In the genomic region with DNA sequence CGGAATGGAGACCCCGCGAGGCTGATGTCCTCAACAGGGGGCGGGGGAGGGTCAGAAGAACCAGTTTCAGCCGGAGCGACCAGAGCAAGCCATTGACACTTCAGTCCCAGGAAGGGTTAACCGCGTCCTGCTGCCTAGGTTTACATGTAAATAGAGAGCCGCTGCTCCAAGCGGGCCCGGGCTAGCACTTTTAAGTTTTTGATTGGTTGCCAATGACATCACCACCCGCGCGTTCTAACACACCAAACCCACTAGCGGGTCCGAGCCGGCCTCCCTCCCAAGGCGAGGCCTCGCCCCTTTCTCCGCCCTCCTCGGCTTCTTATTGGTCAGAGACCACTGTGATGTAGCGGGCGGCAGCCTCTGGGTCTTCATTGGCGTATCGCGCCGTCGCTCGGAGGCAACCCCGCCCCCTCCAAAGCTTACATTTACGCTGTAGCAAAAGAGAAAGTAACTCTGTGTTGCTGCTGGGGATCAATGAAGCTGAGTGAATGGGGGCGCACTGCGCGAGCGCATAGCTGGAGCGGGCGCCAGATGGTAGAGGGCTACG, we compare ENCODE assay signal across 8 mouse cellular contexts. TPM values are rescaled to one million over a fixed set of nuclear protein-coding genes. Genes with fewer than 3 reads are reported as not detected.
DNase-seq lines count a peak whose midpoint lies in the region; ATAC-seq and TF ChIP-seq lines count a peak whose summit lies in the region.

A gene (minus strand): TSS at position 291 of the 547 bp plus-strand sequence.

- ATAC-seq in cerebellum, adult (ENCODE audit: insufficient number of reproducible peaks, low FRiP score, low TSS enrichment) = peak; percentile 94
- peak; percentile 98 for ATAC-seq in forebrain, embryonic 13.5 days
- peak; percentile 98 for ATAC-seq in liver, postnatal 0 days
- ATAC-seq in neural tube, embryonic 14.5 days (ENCODE audit: low read depth) = peak; percentile 99

- peak within 1 kb of the TSS; percentile 88 for H3K4me2 ChIP-seq in forebrain, embryonic 13.5 days
- peak within 1 kb of the TSS; percentile 99 for H3K4me2 ChIP-seq in liver, postnatal 0 days (ENCODE audit: low read depth, low read length)
- H3K4me2 ChIP-seq in neural tube, embryonic 14.5 days (ENCODE audit: low read depth, low read length) = peak within 1 kb of the TSS; percentile 83

- TF ChIP-seq CTCF in E14TG2a.4 (conservative IDR thresholded peaks at IDR 0.05; ENCODE audit: low read length) = no peak
- peak; percentile 32 for TF ChIP-seq CTCF in liver, postnatal 0 days (IDR thresholded peaks at IDR 0.05; ENCODE audit: low read depth)

- peaks cover 25% of the 10 kb centered on the region for H3K4me1 ChIP-seq in E14TG2a.4 (replicated peaks; ENCODE audit: low read depth, low read length)
- H3K4me1 ChIP-seq in forebrain, embryonic 13.5 days = peaks cover 51% of the 10 kb centered on the region
- peaks cover 14% of the 10 kb centered on the region for H3K4me1 ChIP-seq in liver, postnatal 0 days (ENCODE audit: insufficient read depth)
- H3K4me1 ChIP-seq in neural tube, embryonic 14.5 days (ENCODE audit: control insufficient read depth, insufficient read depth, low read length) = peaks cover 13% of the 10 kb centered on the region; the same call in 1 of the 2 replicates

- under 1% methylated on average over 38 of the region's 38 CpGs for WGBS in forebrain, embryonic 13.5 days
- under 1% methylated on average over 38 of the region's 38 CpGs for WGBS in large intestine, adult 2 months
- 0% methylated on average over 38 of the region's 38 CpGs for WGBS in liver, postnatal 0 days (ENCODE audit: insufficient replicate concordance)
- WGBS in neural tube, embryonic 14.5 days = under 1% methylated on average over 38 of the region's 38 CpGs

- peak; percentile 99 for DNase-seq in heart, postnatal 10 days
- DNase-seq in large intestine, adult 2 months (ENCODE audit: low read depth, low spot score) = peak; percentile 96
- peak; percentile 99 for DNase-seq in liver, postnatal 0 days
- peak; percentile 97 for DNase-seq in testis, postnatal 10 days (ENCODE audit: low spot score)

- no peaks in the 10 kb centered on the region for H3K36me3 ChIP-seq in E14TG2a.4 (ENCODE audit: insufficient read depth, low read length)
- H3K36me3 ChIP-seq in forebrain, embryonic 13.5 days (ENCODE audit: poor library complexity, severe bottlenecking) = peaks cover 18% of the 10 kb centered on the region
- H3K36me3 ChIP-seq in liver, postnatal 0 days (replicated peaks; ENCODE audit: insufficient read depth, low read length) = no peaks in the 10 kb centered on the region; the same call in 1 of the 2 replicates
- H3K36me3 ChIP-seq in neural tube, embryonic 14.5 days (ENCODE audit: control insufficient read depth, insufficient read depth, low read length) = no peaks in the 10 kb centered on the region

- peak; percentile 17; the same call in 1 of the 2 replicates for TF ChIP-seq EP300 in liver, postnatal 0 days (IDR thresholded peaks at IDR 0.05; ENCODE audit: low read depth)

- no peaks in the 10 kb centered on the region for H3K9me3 ChIP-seq in E14TG2a.4 (ENCODE audit: low read length)
- H3K9me3 ChIP-seq in forebrain, embryonic 13.5 days (replicated peaks) = no peaks in the 10 kb centered on the region
- no peaks in the 10 kb centered on the region for H3K9me3 ChIP-seq in liver, postnatal 0 days (ENCODE audit: low read length)
- H3K9me3 ChIP-seq in neural tube, embryonic 14.5 days (ENCODE audit: control insufficient read depth, low read length) = no peaks in the 10 kb centered on the region

- peak within 1 kb of the TSS; percentile 83 for H3K9ac ChIP-seq in forebrain, embryonic 13.5 days
- H3K9ac ChIP-seq in liver, postnatal 0 days (replicated peaks) = peak within 1 kb of the TSS; percentile 96
- peak within 1 kb of the TSS; percentile 87 for H3K9ac ChIP-seq in neural tube, embryonic 14.5 days (replicated peaks; ENCODE audit: low read depth, low read length)

- intact Hi-C loops in heart, postnatal 10 days (cut with DNase I) = no loop called here

- peaks cover 31% of the 10 kb centered on the region for H3K27me3 ChIP-seq in E14TG2a.4 (ENCODE audit: insufficient read depth, low read length)
- H3K27me3 ChIP-seq in forebrain, embryonic 13.5 days = no peaks in the 10 kb centered on the region
- peaks cover 2% of the 10 kb centered on the region; the same call in 1 of the 2 replicates for H3K27me3 ChIP-seq in liver, postnatal 0 days (ENCODE audit: insufficient read depth, low read length)
- no peaks in the 10 kb centered on the region for H3K27me3 ChIP-seq in neural tube, embryonic 14.5 days (ENCODE audit: control insufficient read depth, insufficient read depth, low read length)

- peak within 1 kb of the TSS; percentile 96 for H3K27ac ChIP-seq in forebrain, embryonic 13.5 days
- peak within 1 kb of the TSS; percentile 98 for H3K27ac ChIP-seq in liver, postnatal 0 days (ENCODE audit: low read depth)
- H3K27ac ChIP-seq in neural tube, embryonic 14.5 days (ENCODE audit: low read depth, low read length) = peak within 1 kb of the TSS; percentile 93

- H3K4me3 ChIP-seq in E14TG2a.4 (replicated peaks; ENCODE audit: low read length) = peak within 1 kb of the TSS; percentile 89
- peak within 1 kb of the TSS; percentile 68 for H3K4me3 ChIP-seq in forebrain, embryonic 13.5 days
- peak within 1 kb of the TSS; percentile 85 for H3K4me3 ChIP-seq in liver, postnatal 0 days (ENCODE audit: low read depth, low read length)
- H3K4me3 ChIP-seq in neural tube, embryonic 14.5 days (ENCODE audit: low read depth, low read length) = peak within 1 kb of the TSS; percentile 55

RNA-seq across cellular contexts. Expression of the gene that starts here (rescaled TPM):
- polyA plus RNA-seq in forebrain, embryonic 13.5 days (2015; fragmentation: Nextera tagmentation; extraction: Ambion mirVana) = 1.2 and 1.5 TPM in 2 replicates
- 1 to 10 TPM; 1.1 to 2.0 TPM for total RNA-seq in heart, postnatal 10 days (2021)
- 0.45 and 1.0 TPM in 2 replicates for polyA plus RNA-seq in large intestine, adult 2 months (2012; rRNA removed)
- polyA plus RNA-seq in liver, postnatal 0 days (2015; fragmentation: Nextera tagmentation; extraction: Ambion mirVana) = 2.0 and 2.4 TPM in 2 replicates
- polyA plus RNA-seq in neural tube, embryonic 14.5 days (2014; fragmentation: Nextera tagmentation; extraction: Ambion mirVana) = 0.80 and 1.0 TPM in 2 replicates

Comparison
In these comparisons a context has a peak if more than half of its experiments do, and no peak if none do; other contexts are left out.
1. Peak in every context shown above with its lines: DNase-seq, ATAC-seq, H3K4me3 ChIP-seq and H3K27ac ChIP-seq.